Mouse (Mus musculus) layer of hippocampus, adult 8-10 months (tissue): Measurements from ENCODE around the gene Fancf. TPM values are rescaled to one million over a fixed set of nuclear protein-coding genes. Genes with fewer than 3 reads are reported as not detected.

ENCODE experiments used
- DNase-seq, 2 experiments: peaks; one replicate each; pipeline ENCODE4 v3.0.0; 2022; ENCODE audit warnings: low spot score in 2 of 2
- total RNA-seq, 4 experiments: library from RNA; stranded (reverse); gene quantifications; 2 replicates each; pipeline ENCODE4 v1.2.4; 2022

Fancf gene
- total RNA-seq, 4 experiments from 2014 or later = 3.6 to 5.6 (median 4.3) TPM

DNA sequence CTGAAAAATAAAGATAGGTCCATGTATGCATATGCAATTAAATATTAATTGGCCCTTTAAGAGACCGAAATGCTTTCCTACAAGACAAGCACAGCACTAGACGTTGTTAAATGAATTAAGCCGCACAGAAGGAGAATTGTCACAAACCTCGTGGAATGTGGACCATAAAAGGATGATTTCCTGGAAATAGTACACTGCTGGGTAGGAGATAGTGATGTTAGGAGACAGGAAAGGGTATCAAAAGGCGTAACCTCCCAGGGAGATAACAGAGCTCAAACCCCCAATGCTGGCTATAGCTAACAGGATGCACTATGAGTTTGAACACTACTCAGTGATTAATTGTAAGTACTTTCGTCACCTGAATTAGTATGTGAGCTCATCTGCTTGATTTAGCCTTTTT, 11.2 kb downstream of the Fancf start:
- DNase-seq = no peak

DNA sequence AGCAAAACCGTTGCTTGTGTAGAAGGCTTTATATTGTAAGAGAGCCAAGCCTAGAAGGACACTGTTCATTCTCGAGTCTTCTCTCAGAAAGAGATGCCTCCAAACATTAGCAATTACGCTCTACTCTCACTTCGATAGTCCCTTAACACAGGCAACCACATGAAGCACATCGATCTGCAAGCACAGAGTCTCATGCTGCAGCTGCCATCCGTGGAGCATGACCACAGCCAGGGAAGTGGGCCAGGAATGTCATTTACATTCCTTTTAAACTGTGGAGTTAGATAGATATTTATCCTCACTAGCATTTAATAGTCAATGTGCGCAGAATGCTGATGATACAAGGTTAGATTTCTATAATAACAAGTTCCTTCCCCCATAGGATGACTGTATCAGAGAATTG, 21.6 kb downstream of the Fancf start:
- DNase-seq = no peak

DNA sequence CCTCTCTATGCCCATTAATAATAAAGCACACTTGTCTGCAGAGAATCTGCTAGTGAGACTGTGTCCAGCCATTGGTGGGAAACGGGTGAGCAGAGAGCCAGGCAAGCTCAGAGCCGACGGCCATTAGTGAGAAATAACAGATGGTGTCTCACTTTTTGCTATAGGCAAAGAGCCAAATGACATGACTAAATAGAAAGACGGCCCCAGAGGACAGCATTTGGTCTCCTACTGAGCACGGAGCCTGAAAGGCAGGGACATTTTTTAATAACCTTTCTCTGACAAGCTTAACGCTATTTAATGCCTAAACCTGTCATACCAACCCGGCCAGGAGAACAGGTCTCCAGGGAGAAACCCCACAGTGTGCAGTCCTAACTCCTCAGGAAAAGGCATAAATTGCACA, 30.1 kb downstream of the Fancf start:
- DNase-seq = no peak

DNA sequence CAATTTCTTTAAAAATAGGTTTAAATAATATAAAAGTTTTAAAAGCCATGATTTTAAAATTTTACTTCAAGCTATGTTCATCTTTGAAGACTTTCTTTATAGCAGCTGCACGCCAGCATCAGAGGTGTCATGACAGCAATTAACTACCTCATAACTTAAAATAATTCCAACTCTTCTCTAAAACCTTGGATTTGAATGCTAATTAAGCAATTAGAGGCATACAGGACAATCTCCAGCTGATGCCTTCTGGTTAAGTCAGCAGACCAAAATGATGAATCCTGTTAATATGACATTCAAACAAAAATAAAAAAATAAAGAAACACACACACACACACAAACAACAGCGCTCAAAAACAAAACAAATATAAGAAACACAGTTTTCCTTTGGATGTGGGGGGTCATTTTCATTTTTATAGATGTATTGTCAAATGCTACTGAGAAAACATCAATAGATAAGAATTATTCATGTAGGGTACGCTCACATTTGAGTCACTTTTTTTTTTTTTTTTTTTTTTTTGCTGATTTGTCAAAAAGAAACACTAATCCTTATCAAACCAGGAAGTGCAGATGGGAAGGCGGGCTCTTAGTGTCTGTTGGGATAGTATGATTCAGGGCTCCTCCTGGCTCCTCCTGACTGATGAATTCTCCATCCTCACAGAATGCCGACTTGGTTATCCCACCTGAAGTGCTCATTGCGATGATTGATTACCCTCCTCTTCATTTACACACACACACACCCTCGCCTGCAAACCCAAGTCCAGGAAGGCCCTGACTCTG, 38.3 kb downstream of the Fancf start:
- no peak for DNase-seq

DNA sequence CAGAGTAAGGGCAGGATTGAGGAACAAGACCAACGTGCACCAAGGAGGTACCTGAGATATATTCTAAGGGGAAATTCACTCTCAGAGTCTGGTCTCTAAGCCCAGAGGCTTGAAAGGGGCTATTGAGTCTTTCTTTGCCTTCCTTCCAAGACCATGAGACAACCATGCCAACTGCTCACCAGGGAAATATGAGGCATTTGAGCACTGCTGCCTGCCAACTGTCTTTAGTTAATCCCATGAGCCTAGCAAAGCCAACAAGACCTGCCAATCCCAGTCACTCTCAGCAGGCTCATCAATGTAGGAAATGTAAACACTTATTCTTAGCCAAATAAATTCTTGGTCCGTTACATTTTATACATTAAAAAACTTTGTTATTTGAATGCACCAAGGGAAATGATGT, 40.6 kb downstream of the Fancf start:
- DNase-seq = no peak

DNA sequence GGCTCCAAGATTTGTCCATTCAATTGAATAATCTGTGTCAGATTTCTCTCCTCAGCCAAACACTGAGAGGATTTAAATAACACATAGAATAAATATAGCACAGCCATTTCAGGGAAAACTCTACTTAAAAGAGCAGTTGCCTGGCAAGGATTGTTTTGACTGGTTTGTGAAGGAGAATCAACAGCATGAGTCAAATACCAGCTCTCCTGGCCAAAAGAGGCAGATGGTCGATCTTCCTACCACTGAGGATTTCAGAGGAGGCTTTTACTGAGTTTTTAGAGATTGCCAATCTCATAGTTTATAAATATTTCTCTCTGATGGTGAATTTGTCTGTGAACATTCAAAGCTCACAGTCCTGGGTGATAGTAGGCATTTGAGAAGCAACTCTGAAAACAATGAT, 42.2 kb downstream of the Fancf start:
- peak; percentile 33 to 42 for DNase-seq

DNA sequence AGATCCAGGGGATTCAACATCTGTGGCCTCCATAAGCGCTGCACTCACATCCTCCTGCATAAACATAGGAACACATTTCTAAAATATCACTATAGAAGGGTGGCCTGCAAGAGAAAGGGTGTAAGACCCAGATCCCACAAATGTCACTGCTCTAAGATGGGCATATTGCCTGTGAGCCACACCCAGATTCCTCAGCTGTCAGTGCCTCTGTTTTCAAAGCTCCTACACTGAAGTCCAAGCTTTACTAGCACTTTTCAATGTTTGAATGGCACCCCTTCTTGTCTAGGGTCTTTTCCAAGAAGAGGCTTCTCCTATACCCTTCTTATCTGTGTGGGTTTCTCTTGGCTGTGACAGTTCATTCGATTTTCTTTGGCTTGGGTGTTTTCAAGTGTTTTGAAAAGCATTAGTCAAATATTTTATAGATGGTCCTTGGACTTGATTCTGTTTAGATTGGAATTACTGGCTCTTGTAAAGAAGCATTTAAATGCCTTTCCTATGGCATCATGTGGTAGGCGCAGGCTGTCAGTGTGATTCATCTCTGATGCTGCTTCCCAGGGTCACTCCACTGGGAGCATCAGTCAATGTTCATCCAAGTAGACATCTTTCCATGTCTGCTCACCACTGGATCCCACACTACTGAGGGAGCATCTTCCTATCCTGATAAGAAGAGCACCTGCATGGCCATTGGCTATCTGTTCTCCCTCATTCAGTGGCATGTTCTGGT, 43.7 kb downstream of the Fancf start:
- no peak for DNase-seq

DNA sequence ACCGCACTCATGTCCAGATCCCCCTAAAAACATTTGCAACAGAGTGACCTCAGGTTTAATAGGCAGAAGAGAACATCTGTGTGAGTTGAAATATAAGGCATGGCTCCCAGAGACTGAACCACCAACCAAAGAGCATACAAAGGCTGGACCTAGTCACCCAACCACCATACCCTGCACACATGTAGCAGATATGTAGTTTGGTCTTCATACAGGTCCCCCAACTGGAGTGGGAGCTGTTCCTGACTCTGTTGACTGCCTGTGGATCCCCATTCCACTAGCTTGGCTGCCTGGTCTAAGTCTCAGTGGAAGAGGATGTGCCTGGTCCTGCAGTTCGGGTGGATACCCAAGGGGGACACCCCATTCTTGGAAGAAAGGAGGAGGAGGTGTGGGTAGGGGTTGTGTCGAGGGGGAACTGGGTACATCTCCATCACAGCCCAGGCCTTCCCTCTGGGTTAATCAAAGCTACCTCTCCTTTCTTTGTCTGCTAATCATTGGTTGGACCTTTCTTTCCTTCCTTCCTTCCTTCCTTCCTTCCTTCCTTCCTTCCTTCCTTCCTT, 45.7 kb downstream of the Fancf start:
- DNase-seq = no peak

DNA sequence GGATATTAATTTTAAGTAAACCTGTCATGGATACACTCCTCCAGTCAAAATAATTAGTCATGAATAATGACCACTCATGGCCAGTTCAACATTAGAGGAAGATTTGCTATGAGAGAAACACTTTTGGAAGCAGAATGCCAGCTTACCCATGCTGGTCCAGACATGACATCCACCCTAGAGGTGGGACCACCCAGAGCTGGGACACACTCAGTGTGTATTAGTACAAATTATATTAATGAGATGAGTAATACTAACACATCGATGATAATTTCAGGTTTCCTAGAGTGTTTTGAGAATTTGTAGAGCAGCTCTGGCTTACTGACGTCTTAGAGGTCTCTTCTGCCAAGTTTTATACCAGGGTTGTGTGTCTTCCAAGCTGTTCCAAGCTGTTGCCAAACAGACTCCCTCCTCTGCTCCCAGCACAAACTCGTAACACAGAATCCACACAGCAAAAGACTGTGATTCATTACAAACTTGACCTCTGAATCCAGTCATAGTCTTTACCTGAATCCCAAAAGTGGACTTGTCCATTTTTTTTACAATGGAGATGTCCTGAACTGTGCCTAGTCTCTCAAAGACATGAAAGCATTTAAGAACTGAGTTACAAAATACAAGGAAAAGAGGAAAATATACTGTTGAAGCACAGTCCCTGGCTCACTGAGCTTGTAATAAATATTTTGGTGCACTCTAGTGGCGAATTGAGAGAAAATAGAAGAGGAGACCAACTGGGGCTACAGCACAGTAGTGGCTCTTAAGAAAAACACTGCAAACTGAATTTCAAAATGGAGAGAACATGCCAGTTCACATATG, 46.4 kb downstream of the Fancf start:
- no peak for DNase-seq

Other genes starting within 250 kb of the Fancf start
- 10 to 100 TPM; 15.1 to 21.9 (median 21.1) TPM for gene Slc17a6, start 240.3 kb downstream of the Fancf start, total RNA-seq
- gene Gas2, start 252 bp downstream of the Fancf start, total RNA-seq = 10 to 100 TPM; 21.7 to 32.5 (median 25.7) TPM
- gene Svip, start 143.8 kb upstream of the Fancf start, total RNA-seq = 10 to 100 TPM; 36.3 to 41.6 (median 37.0) TPM
- gene 1700015G11Rik, start 153.5 kb upstream of the Fancf start, total RNA-seq = not detected